8 mouse cellular contexts compared by ENCODE assay signal in genomic region chr5:112394779-112395443, GRCm38 (mm10). TPM values are rescaled to one million over a fixed set of nuclear protein-coding genes. Genes with fewer than 3 reads are reported as not detected.
DNase-seq lines count a peak whose midpoint lies in the region; ATAC-seq and TF ChIP-seq lines count a peak whose summit lies in the region.

TSS of gene Asphd2 (minus strand) at chr5:112394866.

- TF ChIP-seq EP300 in heart, adult 2 months (IDR thresholded peaks at IDR 0.05; ENCODE audit: insufficient read depth, low read depth, low read length), result no peak
- no peak for TF ChIP-seq EP300 in liver, embryonic 14.5 days (IDR thresholded peaks at IDR 0.05; ENCODE audit: low read depth)

- H3K9ac ChIP-seq in heart, adult 2 months (ENCODE audit: low read depth, low read length), result peak within 1 kb of the TSS; percentile 26
- no peak within 1 kb of the TSS for H3K9ac ChIP-seq in liver, embryonic 14.5 days (replicated peaks)

- intact Hi-C loops in heart, adult 2 months (cut with DNase I), result no loop called here

- no peaks in the 10 kb centered on the region for H3K36me3 ChIP-seq in heart, adult 2 months (ENCODE audit: control insufficient read depth, insufficient read depth, low read length)
- no peaks in the 10 kb centered on the region for H3K36me3 ChIP-seq in liver, embryonic 14.5 days (replicated peaks; ENCODE audit: control insufficient read depth, insufficient read depth, low read depth)

- H3K4me3 ChIP-seq in heart, adult 2 months, result peak within 1 kb of the TSS; percentile 26; the same call in 1 of the 2 replicates
- peak within 1 kb of the TSS; percentile 12 to 20; a peak in 3 of 4 replicates for H3K4me3 ChIP-seq in liver, embryonic 14.5 days (ENCODE audit: insufficient read depth in 1 of 2, low read depth in 2 of 2, low read length in 2 of 2)

- H3K27me3 ChIP-seq in heart, adult 2 months (ENCODE audit: control insufficient read depth, insufficient read depth, low read length), result peaks cover 15% of the 10 kb centered on the region
- H3K27me3 ChIP-seq in liver, embryonic 14.5 days (ENCODE audit: control insufficient read depth, insufficient read depth, low read length), result peaks cover 32% of the 10 kb centered on the region

- no peaks in the 10 kb centered on the region for H3K79me2 ChIP-seq in heart, adult 2 months (replicated peaks; ENCODE audit: control insufficient read depth, insufficient read depth, low read length)

- TF ChIP-seq CTCF in heart, adult 2 months (IDR thresholded peaks at IDR 0.05), result no peak
- TF ChIP-seq CTCF in liver, embryonic 14.5 days (IDR thresholded peaks at IDR 0.05; ENCODE audit: low read depth), result no peak

- no peak for ATAC-seq in liver, embryonic 14.5 days (ENCODE audit: insufficient read depth)

- H3K4me1 ChIP-seq in heart, adult 2 months (ENCODE audit: control insufficient read depth, insufficient read depth, low read length), result no peaks in the 10 kb centered on the region
- no peaks in the 10 kb centered on the region for H3K4me1 ChIP-seq in liver, embryonic 14.5 days (replicated peaks; ENCODE audit: control insufficient read depth in 2 of 2, insufficient read depth in 2 of 2, low read length in 1 of 2)

- no peaks in the 10 kb centered on the region for H3K9me3 ChIP-seq in liver, embryonic 14.5 days (ENCODE audit: control insufficient read depth, low read length)

- H3K4me2 ChIP-seq in liver, embryonic 14.5 days (ENCODE audit: low read depth), result peak within 1 kb of the TSS; percentile 44; the same call in 1 of the 2 replicates

- no peak within 1 kb of the TSS for H3K27ac ChIP-seq in heart, adult 2 months
- no peak within 1 kb of the TSS for H3K27ac ChIP-seq in liver, embryonic 14.5 days

- 4% methylated on average over 43 of the region's 67 CpGs for whole genome bisulfite sequencing in heart, adult 2 months
- 4% methylated on average over 61 of the region's 67 CpGs for WGBS in liver, embryonic 14.5 days (ENCODE audit: insufficient replicate concordance)

- no peak for TF ChIP-seq POLR2A in heart, adult 2 months (IDR thresholded peaks at IDR 0.05; ENCODE audit: insufficient read depth, low read depth, low read length)

- peak; percentile 40 for DNase-seq in thymus, postnatal 4 days
- DNase-seq in thymus, adult 18-20 months, result no peak
- DNase-seq in embryo, embryonic 11.5 days (ENCODE audit: low read depth, low spot score), result peak; percentile 72
- DNase-seq in heart, adult 2 months, result peak; percentile 32 to 44
- peak; percentile 83 for DNase-seq in layer of hippocampus, adult 11-12 months (ENCODE audit: low spot score)
- DNase-seq in liver, embryonic 14.5 days (ENCODE audit: low read depth in 3 of 3, low spot score in 3 of 3), result no peak
- DNase-seq in retina, embryonic 14.5 days (ENCODE audit: low spot score), result peak; percentile 82
- no peak for DNase-seq in B cell, adult 2 months

RNA-seq across cellular contexts. Expression of gene Asphd2, which starts in this region (rescaled TPM):
- under 1 TPM; 0.50 to 0.89 TPM for total RNA-seq in heart, adult 2 months (2021)
- 0.88 and 1.00 TPM in 2 replicates for polyA plus RNA-seq in heart, adult 2 months (2012; rRNA removed)
- 0.10 and 0.26 TPM in 2 replicates for polyA plus RNA-seq in liver, embryonic 14.5 days (2012; rRNA removed)
- 0.20 TPM in 1 of 2 replicates, not detected in the other for polyA plus RNA-seq in liver, embryonic 14.5 days (2014; fragmentation: Nextera tagmentation; extraction: Ambion mirVana)

Comparison
In these comparisons a context has a peak if more than half of its experiments do, and no peak if none do; other contexts are left out.
1. DNase-seq: peak in thymus, postnatal 4 days (single experiment), embryo, embryonic 11.5 days (single experiment), layer of hippocampus, adult 11-12 months (single experiment) and retina, embryonic 14.5 days (single experiment); none in thymus, adult 18-20 months (0 of 2), liver, embryonic 14.5 days (0 of 3) and B cell, adult 2 months (0 of 2).
2. Peak in DNase-seq, H3K4me3 ChIP-seq and H3K9ac ChIP-seq in heart, adult 2 months; RNA of the gene not detected or under 1 TPM.